Mouse (Mus musculus) MN1 (cell line): ENCODE results near the gene Arrdc2.

Experiments used
- DNase-seq: peaks from one replicate; pipeline ENCODE4 v3.0.0-alpha.2; 2016; ENCODE audit warnings: low spot score

The Arrdc2 gene

DNA sequence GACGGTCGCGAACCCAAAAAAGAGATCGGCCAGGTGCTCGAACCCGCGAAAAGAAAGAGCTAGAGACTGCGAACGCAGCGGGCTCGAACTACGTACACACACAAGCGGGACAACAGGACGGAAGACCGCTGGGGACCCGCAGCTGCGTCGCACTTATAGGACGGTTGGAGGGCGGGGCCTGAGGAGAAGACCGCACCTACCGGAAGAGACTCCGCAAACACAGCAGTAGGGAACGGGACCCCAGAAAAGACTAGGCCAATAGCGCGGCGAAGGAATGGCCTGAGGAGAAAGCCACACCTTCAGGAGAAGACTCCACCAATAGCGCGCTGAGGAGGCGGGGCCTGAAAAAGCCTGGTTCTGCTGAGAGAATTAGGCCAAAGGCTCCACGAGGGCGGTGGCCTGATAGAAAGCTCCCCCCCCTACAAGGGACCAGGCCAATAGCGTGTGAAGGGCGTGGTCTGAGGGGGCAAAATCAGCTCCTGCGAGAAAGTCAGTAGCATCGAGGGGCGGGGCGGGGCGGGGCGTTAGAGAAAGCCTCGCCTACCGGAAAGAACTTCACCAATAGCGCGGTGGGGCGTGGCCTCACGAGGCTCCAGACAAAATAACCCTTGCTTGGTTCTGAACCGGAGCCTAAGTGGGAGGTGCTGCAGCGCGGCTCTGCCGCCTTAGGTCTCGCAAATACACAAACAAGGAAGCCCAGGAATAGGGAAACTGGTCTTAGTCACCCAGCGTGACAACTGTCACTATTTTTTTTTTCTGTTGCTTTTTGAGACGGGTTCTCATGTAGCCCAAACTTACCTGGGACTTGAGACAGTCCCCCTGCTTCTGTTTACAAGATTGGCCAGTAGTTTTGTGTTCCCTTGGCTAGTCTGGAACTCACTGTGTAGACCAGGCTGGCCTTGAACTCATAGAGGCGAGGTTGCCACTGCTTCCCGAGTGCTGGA lies at the start of gene Arrdc2:
Arrdc2 (minus strand) TSS at position 313 of the 944 bp plus-strand sequence.
- DNase-seq: peak; percentile 100

DNA sequence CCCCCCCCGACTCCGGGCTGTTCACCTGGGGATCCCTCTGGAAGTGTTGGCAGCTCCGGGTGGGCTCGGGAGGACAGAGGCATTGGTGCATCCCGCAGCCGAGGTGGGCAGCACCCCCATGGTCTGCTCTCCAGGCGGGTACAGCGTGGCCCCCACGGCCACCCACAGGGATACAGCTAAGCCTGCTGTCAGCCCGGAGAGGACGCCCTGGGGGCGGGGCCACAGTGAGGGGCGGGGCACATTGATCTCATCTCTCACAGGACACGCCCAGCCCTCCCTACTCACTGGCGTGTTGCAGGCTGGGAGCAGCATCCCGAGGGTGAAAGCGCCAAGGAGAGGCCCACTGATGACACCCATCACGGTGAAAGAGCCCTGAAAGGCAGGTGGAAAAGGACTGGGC lies 48.1 kb upstream of the Arrdc2 start:
- no peak for DNase-seq

DNA sequence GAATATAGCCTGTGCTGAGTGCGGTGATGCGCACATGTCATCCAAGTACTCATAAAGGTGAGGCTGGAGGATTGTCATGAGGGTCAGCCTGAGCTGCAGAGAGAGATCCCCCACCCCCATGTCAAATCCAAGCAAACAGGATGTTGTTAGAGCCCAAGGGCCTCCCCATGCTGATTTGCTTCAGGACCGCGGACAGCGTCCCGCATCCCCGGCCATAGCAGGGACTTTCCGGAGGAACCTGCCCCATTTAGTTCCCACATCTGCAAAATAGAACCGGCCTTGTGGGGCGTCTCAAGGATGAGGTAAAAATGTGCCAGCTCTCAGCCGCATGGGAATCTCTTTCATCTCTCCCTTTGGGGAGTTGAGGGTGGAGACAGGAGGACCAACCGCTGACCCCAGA lies 46.1 kb upstream of the Arrdc2 start:
- no peak for DNase-seq

DNA sequence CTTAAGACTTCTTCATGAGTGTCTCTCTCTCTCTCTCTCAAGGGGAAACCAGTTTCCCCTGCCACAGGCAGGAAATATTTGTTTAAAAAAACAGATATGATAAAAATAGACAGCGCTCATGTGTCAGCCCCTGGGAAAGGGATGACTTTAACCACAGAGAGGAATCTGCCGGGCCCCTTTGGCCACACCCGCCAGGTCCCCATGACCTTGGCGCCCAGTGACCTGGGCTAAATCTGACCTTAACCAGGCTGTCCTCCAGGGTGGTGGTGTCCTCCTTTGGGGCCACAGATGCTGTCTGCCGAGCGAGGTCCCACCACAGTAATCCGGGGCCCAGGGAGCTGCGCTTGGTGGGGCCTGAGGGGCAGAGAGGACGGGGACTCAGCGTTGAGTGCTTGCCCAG lies 45.2 kb upstream of the Arrdc2 start:
- no peak for DNase-seq

DNA sequence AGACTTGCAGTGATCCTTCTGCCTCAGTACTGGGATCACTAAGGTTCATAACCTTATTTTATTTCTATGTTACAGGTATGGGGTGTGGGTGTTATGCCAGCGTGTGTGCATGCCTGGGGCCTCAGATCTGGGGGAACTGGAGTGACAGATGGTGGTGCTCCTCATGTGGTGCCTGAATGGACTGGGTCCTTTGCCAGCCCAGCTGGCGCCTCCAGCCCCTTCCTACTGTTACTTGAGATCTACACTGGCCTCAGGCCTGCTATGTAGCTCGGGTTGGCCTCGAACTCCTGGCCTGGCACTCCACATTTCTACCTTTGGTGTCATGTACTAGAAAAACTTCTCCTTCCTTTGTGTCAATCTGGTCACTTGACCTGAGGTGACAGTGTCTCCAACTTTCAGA lies 44.7 kb upstream of the Arrdc2 start:
- no peak for DNase-seq

DNA sequence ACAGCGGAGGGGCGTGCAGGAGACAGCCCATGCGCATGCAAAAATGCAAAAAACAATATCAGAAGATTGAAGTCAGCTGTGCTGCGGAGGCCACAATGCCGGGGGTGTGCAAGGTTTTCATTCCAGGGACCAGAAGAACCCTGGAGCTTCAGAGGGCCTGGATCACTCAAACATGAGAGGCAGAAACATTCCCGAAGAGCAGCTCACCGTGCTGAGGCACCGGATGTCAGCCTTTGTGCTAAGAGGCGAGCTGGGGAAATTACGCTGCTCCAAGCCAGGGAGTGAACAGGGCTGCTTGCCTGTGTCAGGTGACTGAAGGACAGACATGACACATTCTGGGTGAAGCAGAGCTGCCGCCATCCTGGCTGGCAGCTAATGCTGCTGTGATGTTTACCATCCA lies 41.0 kb upstream of the Arrdc2 start:
- DNase-seq: peak; percentile 74

DNA sequence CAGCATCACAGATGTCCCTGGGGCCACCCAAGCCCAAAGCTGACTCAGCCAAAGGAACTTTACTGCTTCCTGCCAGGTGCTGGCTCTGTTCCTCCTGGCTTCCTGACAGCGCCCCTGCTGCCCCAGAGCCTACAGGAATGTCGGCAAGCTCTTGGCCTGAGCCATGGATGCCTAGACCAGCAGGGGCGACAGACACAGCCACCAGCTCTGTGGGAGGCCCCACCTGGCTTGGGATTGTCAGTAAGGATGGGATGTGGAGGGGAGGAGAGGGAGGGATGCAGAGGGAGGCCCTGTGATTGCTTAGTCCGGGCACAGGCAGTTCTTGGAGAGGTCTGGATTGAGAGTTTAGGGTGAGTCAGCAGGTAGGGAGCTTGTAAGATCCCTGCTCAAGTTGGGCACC lies 40.6 kb upstream of the Arrdc2 start:
- DNase-seq: peak; percentile 70

DNA sequence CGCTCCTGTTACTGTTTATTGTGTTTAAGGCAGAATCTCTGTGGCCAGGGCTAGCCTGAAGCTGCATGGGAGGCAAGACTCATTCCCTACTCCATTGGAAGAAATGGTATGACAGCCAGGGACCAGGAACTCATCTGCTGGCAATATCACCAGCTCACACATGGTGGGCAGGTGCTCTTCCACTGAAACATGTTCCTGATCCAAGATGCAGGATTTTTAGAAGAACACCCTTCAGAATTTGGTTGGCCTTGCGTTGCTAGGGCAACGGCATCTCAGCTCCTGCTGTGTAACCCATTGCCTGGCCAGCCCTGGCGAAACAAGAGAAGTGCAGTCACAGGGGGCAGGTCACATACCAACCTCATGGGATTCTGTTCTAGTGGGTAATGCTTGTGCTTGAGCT lies 40.0 kb upstream of the Arrdc2 start:
- no peak for DNase-seq

DNA sequence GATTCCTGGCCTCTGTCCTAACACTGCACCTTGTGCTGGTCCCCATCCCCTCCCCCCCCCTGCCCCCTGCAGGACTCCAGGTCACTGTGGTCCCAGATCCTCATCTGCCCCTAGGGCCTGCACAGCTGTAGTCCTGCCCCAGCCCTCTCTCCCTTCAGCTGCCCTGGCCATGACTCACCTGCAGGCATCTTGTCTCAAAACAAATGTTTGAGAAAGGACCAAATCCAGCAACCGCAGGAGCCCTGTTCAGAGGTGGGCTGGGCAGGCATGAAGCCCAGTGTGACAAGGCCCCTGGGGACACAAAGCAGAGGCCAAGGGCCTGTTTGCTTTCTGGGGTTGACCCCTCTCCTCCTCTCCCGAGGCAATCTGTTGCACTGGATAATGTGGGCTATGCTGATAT lies 38.7 kb upstream of the Arrdc2 start:
- peak; percentile 69 for DNase-seq

DNA sequence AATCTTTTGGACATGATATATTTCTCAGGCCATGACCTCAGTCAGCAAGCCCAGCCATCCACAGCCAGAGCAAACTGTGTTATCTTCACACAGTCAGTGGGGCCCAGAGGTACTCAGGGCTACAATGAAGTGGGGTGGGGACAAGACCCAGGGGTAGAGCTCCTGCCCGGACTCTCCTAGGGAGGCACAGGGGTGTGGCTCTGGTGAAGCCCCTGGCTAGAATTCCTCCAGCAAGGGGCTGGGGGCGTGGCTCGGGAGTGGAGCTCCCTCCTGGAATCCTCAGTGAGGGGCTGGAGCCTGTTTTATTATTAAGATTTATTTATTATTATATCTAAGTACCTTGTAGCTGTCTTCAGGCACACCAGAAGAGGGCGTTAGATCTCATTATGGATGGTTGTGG lies 36.9 kb upstream of the Arrdc2 start:
- DNase-seq: no peak

DNA sequence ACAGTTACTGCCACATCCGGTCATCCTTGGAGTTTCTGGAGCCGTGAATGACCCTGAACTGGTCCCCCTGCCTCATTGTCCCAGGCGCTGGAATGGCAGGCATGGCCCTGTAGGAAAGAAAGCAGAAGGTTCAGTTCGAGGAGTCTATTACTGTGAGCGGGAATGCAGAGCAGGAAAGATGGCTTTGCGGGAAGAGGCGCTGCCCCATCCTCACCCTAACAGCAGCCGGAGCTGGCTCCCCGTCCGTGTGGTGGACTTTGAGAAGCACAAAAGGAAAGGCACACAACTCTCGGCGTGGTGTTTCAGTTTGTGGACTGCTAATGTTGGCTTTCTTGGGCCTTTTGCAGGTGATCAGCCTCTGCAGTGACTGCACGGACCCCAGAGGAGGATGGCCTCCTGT lies 34.9 kb upstream of the Arrdc2 start:
- no peak for DNase-seq

DNA sequence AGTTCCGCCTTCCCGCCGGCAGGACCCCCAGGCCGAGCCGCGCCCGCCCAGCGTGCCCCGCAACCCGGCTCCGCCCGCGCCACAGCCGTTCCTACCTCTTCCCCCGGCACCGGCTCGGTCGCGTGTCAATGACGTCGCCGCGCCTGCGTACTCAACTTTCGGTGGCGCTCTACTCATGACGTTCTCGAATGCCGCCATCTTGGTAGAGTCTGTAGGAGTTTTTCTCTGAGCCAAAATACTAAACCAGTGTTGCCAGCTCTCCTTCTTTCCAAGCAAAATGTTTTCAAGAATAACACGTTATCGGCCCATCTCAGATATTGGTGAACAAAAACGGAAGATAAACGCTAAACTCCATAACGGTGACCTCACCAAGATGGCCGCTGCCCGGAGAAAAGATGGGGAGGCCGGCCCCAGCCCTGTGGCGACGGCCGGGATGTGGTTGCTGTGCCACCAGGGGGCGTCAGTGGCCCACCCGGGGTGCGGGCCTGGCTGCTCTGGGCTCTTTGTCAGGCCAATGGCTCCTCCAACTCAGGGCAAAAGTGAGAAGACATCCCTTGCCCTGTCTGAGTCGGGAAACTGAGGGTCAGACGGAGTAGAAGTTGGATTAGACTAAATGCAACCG lies 34.0 kb upstream of the Arrdc2 start, which contains the start of gene Ccdc124:
Ccdc124 (minus strand) TSS at position 572 of the 622 bp plus-strand sequence.
- peak; percentile 97 for DNase-seq

DNA sequence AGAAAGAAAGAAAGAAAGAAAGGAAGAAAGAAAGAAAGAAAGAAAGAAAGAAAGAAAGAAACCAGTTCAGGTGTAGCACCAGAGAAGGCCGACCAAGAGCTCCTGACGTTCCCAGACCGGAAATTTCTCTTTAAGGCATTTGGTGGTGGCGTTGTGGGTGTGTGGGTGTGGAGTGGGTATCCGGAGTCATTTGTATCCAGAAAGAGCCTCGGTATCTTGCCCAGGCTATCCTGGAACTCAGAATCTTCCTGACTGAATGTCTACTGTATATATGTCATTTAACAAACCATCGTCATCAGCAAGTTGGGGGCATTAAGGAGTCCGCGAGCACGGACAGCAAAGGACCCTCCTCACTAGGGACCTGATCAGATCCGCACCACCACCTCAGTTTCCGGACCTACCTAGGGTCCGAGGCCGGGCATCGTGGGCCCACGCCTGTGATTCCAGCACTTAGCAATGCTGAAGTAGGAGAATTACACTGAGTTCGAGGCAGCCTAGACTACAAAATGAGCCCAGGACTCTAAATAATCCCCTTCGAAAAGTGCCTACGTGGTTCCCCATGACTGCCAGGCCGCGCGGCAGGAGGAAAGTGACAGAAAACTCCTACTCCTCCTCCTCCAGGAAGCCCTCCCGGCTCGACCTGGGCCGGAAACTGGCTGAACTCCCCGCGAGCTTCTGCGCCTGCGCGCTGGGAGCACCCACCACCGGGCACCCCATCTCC lies 33.3 kb upstream of the Arrdc2 start:
- peak; percentile 53 for DNase-seq

DNA sequence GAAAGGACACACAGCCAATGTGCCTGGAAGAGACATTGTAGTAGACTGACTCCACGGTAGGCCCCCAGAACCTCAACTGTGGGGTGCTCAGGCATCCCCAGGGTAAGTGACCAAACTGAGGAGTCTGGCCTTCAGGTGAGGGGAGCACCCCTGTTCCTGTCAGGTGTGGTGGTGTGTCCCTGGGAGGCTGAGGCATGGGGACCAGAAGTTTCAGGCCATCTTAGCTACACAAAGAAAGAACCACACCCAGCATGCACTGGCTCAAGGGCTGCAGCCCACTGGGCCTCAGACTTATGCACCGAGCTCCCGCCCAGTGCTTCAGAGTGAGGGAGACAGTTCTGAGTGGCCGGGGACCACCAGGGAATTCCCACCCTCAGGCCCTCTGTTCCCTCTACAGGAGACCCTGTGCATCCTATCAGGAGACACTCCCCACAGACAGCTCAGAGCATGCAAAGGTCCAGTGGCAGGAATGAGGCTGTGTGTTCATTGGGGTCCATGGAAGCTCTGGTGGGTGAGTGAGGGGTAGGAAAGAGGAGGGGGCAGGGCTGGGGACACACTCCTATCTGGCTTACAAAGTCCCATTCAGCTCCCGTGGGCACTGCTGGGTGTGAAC lies 31.8 kb upstream of the Arrdc2 start:
- DNase-seq: no peak

DNA sequence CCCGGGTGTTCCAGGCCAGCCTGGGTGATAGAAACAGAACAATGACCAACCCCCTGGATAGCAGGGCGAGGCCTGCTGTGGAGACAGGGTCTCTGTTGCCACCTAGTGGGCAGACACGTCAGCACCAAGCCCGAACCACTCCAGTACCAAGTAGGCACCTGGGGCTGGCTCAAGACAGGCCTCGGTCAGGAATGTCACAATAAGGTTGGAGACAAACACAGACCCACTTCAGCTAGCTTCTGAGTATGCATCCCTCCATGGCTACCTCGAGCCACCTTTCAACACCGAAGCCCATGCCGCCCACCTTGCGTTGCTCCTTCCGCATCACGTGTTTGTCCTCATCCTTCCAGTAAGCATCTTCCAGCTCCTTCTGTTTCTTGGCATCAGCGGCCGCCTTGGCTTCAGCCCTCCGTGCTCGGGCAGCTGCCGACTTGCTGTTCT lies 30.1 kb upstream of the Arrdc2 start:
- peak; percentile 85 for DNase-seq

DNA sequence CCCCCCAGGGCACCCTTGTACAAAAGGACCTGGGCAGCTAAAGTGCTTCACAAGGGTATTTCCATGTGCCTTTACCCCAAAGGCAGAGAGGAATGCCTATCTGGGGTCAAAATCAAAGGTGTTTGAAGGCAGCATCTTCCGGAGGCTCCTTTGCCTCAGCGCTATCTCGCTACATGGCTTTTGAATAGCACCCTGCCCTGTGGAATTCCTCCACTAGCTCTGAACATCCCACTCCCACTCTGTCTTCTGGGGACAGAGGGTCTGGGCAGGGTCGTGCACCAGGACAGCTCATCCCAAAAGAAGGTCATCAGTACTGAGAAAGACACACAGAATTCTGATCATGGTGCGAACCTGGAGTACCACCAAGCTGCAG lies 29.7 kb upstream of the Arrdc2 start:
- DNase-seq: no peak

DNA sequence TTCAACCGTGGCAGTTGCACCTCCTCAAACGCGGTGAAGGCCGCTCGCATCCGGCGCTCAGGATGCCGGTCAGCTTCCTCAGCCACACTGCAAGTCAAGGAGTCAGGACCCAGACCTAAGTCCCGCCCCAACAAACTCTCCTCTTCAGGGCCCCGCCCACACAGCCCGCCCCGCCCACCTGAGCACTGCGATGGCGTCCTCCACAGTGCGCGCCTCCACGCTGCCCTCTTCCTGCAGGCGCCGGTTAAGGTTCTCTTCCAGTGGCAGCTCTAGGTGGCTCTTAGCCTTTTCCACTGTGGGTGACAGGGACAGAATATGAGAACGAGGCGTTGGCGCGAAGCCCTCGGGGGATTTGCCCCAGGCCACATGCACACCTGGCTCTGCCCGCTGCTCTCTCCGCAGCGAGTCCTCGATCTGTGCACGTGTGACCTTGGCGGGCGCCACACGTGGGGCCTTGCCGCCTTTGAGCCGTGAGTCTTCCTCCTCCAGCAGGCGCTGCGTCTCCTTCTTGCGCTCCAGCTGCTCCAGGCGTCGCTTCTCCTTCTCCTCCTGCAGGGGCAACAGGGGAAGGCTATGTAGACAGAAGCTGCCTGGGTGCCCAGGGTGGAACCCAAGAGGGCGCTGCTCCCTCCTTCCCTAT lies 29.2 kb upstream of the Arrdc2 start:
- no peak for DNase-seq

DNA sequence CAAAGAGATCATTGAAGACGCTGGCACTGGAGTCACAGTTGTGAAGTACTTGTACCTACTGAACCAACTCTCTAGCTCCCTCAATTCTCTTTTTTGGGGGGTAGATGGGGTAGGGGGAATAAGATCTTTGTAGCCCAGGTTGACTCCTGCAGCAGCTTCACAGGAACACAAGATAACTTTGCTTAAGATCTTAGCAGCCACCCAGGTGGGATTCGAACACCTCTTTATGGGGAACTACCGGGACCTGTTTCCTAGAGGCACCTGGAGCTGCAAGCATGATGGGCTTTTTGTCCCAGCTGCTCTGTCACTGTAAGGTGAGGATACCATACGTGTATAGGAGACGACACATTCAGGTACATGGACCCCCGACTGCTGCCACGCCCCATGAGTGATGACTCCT lies 27.0 kb upstream of the Arrdc2 start:
- DNase-seq: no peak

DNA sequence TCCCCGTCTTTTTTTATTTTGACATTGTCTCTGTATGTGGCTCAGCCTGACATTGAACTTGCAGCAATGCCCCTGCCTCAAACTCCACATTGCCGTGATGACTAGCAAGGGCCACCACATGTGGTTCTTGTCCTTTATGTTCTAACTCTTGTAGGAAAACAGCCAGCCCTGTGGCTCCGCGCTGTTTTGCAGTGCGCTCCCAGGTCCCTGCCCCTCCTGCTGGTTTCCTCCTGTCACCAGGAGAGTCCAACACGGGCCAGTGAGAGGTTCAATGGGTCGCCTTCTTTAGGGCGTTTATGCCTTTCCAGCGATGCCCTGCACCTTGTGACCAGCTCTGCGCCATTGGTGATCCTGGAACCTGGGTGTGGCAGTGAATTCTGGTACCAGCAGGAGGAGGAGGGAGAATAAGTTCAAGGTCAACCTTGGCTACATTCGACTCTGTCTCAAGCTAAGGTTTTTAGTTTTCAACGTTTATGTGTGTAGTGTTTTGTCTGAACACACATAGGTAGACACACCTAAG lies 26.5 kb upstream of the Arrdc2 start:
- no peak for DNase-seq

DNA sequence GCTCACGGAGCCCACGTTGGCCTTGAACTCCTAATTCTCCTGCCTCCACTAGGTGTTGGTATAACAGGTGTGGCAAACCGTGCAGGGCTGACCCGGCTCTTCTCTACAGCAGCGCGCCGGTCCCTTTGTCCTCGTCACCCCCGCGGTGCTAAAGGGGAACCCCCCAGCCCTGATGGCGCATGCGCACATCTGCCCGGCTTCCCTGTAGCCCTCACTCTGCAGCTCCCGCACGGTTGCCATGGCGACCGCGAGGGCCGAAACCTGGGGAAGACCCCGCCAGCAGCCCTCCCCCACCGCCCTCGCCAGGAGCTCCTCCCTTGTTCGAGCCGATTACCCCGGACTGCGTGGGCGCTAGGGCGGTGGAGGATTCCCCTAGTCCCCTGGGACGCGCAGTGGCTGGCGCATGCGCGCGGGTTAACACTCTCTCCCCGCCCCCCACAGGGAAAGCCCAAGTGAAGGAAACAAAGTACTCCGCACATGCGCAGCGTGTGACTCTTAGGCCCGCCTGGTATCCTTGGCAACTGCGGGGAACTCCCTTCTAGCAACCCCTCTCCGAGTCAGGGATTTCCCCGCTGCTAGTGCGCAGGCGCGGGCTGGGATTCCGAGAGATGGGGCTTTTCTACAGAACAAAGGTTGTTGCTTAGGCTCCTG lies 26.0 kb upstream of the Arrdc2 start:
- DNase-seq: peak; percentile 100

DNA sequence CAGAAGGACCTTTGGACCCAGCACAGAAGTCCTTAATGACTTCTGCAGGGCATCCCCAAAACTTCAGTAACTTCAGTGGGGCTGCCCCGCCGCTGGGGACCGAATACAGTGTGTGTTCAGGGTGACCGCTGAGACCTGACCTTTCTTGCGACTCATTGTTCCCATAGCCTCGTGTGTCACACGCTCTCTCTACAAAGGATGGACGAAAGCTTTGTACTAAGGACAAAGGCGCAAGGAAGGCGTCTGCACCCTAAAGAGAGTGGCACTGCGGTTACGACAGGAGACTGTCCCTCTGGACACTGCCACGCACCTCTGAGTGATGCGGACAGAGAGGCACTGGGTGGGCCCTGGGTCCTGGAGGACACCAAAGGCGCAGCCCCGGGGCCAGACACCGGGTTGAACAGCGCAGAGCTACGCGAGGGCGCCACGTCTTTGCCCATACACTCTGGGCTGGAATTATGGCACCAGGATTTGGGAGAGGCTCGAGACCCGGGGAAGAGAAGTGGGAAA lies 25.2 kb upstream of the Arrdc2 start:
- DNase-seq: no peak
